Mouse (Mus musculus) adrenal gland, postnatal 36 days (tissue): Measurements from ENCODE around the gene Litaf. TPM values are rescaled to one million over a fixed set of nuclear protein-coding genes. Genes with fewer than 3 reads are reported as not detected.

Experiments used
- DNase-seq, 2 experiments: peaks; one replicate each; pipeline ENCODE4 v3.0.0; 2021; ENCODE audit warnings: mixed read lengths in 1 of 2
- total RNA-seq, 2 experiments: library from RNA; stranded (reverse); gene quantifications; 2 replicates each; pipeline ENCODE4 v1.2.3; 2021

Gene Litaf
- total RNA-seq, 2 experiments from 2014 or later: 47.4 to 51.1 TPM

DNA sequence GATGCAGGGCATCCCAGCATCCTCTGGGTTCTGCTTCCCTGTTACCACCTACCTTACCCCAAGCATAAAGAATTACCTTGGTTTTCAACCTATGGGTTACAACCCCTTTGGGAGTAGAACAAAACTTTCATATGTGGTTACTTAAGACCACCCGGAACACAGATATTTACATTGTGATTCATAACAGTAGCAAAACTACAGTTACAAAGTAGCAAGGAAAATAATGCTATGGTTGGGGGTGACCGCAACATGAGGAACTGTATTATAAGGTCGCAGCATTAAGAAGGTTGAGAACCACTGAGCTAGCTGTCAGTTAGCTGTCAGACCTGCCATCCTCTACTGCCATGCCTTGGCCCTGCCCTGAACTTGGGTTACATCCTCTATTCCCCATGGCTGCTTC is 2.7 kb upstream of the Litaf start:
- no peak for DNase-seq

DNA sequence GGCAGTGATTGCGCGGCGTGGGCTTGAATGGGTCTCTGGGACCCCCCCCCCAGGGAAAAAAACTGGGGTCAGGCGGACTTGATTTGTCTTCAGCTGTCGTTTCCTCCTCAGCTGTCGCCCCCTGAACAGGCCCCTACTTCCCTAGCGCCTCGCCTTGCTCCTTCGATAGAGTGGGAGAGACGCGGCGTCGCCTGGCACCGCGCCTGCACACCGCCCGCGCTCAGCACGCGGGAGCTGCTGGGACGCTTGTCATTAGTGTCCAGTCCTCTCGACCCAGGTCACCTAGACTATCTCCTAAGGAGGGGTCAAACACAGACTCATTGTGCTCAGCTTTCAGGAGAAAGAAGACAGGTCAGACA is 855 bp upstream of the Litaf start:
- peak; percentile 58 to 71 for DNase-seq

- DNase-seq: no peak
Observed at GRCm38 (mm10) chr16:11065431-11065830, 526 bp downstream of the Litaf start.

DNA sequence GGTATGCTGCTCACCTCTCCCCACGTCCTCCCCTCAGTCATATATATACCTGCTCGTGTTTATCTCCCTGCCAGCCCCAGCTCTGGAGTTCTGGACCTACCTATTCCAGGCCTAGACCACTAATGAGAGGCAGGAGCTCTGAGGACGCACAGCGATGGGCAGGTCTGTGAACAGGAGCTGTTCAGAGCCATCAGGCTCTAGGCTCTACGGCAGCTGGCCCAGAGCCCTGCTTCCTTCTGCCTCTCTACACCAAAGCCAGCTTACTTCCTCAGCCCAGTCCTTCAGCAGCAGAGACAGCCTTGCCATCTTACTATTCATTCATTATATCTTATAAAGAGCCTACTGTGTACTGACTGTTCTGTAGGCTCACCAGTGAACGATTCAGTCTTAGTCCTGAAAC is 1.2 kb downstream of the Litaf start:
- no peak for DNase-seq

DNA sequence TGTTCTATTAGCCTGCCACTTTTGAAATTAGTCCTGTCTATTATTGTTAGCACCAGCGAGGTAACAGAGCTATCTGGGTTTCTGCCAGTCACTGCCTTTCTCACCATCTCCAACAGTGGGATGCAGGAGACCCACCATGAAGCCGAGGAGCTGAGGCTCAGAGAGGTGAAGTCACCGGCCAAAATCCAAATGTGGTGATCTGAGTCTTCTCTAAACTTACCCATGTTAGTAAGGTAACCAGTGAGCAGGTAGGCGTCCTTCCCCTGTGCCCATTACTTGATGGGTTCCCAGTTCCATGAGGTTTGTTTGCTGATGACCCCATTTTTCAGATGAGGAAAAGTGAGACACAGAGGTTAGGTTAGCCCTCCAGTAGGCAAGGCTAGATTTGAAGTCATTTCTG is 1.6 kb downstream of the Litaf start:
- DNase-seq: no peak

DNA sequence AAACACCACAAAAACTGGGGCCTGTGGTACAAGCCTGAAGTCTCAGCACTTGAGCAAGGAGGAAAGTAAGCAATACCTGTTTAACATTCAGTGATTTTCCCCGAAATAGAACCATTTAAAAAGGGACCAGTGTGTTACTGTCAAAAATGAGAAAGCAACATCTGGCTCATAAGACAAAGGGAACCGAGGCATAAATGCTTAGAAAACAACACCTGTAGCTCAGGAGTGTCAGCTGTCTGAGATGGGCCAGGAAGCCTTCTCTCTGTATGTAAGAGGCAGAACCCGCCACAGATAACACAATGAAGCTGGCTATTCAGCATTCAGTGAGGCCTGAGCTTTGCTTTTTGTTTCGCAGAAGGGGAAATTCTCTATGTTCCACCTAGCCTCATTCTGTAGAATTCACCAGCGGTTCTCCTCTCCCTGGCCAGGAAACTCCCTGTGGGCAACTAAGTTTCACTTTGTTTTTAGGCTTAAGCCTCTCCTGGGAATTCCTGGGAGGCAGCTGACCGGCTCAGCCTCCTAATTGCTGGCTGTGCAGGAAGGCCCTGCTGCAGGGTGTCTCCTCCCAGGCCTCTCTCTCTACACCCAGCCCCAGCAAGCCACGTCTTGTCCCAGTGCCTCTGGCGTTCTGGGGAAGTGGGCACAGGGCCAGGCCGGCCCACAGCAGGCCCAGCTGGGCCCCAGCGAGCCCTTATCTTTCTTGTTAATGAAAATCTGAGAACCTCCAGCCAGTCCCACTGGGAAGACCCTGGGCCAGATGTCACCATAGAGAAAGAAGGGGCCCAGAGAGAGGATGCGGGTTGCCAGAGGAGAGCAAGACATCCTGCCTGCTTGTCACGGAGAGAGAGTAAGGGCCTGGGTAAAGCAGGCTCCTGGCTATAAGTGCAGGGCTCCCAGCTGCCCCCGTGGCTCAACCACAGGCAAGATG is 2.9 kb downstream of the Litaf start:
- peak; percentile 77 to 85 for DNase-seq

DNA sequence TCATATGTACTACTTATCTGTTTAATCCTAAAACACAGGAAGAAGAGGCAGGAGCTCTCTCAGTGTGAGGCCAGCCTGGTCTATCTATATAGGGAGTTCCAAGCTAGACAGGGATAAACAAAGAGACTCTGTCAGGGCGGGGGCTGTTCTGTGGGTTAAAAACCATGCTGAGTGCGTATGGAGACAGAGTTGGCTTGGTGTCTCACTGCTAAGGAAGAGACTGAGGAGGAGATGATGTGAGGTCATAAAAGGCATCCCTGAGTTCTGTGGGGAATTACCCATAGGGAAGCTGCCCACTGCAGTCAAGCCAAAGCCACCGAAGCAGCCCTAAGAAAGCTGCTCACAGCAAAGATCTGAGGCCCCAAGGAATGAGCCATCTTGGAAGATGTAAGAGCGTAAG is 5.3 kb downstream of the Litaf start, which contains the start of gene Snn:
Snn (plus strand) TSS at position 301 of the 400 bp plus-strand sequence.
- no peak for DNase-seq

DNA sequence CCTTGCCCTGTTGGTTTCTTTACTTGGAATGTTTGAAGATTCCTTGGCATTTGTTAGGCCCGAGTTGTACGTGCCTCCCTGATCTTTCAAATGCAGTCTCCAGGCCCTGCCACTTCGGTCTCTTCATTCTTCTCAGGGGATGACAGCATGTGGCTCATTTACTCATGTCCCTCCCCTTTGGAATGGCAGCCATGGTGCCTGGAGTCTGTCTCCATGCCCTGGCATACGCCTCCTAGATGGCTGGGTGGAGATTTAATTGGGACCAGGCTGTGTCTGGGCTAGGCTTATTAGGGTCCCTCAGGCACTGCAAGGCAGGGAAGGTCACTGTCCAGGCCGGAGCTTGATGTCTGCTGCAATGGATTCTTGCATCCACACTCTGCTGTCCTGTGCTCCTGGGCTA is 10.0 kb downstream of the Litaf start:
- no peak for DNase-seq

DNA sequence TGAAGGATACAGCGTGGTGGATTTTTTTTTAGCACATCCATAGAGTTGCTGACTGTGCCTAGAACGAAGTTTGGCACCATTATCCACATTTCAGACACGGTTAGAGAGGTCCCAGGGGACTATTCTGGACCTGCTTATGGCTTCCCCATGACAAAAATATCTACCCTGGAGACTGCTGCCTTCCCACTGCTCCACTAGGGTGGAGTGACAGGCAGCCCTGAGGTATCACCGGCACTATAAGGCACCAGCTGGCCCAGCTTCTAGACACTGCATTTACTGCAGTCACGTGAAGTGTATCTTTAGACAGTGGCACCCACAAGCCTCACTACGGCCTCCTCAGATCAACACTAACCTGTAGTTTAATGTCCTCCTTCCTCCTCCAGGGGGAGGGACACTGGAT is 11.1 kb downstream of the Litaf start:
- DNase-seq: no peak

DNA sequence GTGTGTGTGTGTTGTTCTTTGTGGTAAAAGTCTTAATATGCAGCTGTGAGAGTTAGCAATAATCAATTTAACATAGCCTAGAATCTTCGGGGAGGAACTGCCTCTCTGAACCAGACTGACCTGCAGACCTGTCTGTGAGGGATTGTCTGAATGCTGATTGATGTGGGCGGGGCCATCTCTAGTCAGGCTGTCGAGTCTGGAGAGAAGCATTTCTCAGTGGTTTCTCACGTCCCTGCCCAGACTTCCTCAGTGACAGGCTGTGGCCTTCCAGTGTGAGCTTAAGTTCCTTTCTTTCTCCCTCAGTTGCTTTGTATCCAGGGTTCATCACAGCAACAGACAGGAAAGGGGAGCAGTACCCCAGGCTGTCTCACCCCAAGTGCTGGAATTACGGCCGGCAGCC is 11.5 kb downstream of the Litaf start:
- DNase-seq: no peak

DNA sequence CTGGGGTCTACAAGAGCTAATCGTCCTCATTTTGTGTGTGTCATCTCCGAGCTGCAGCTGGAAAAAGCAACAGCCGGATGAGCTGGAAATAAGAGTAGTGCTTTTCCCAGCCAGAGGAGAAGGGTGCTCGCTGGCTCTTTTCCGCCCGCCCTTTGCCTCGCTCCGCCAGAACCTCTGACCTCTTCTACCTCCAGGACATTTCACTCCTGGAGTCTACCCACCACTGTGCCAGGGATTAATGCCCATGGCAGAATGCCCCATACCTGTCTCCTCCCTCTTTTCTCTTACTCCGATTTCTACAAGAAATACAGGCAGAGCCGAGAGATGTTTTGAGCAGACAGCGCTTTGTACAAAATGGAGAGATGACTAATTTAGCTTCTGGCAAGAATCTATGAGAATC is 14.8 kb downstream of the Litaf start:
- no peak for DNase-seq

DNA sequence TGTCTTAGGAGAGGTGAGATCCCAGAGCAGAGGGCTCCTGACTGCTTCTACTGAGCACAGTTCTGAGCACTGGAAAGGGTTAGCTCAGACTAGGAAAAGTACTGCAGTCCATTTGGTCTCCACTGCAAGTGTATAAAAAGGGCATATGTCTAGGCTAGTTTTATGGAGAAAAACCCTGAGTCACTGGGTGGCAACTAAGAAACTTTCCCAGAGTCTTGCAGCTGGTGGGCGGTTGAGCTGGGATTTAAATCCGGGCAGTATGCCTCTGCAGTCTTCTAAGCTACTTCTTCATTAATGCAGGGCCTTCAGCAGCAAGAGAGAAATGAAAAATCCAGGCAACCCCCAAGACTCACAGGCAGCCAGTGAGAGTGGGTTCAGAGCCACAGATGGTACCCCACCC is 15.7 kb downstream of the Litaf start:
- no peak for DNase-seq

DNA sequence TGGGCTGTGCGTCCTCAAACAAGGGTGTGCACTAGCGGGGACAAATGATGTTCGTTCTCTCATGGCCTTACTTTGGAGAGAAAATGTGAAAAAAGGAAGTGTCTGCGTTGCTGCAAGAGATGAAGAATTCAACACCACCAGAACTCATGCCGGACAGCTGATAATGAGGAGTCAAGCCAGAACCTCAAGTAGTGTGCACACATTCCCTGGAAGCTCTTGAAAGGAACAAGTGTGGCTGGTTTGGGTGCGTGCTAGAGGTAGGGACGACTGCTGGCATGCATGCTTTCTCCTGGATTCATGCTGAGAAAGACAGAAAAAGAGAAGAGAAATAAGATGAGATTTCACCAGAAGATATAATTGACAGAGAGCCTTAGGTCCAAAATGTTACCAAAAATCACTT is 18.8 kb downstream of the Litaf start:
- no peak for DNase-seq

DNA sequence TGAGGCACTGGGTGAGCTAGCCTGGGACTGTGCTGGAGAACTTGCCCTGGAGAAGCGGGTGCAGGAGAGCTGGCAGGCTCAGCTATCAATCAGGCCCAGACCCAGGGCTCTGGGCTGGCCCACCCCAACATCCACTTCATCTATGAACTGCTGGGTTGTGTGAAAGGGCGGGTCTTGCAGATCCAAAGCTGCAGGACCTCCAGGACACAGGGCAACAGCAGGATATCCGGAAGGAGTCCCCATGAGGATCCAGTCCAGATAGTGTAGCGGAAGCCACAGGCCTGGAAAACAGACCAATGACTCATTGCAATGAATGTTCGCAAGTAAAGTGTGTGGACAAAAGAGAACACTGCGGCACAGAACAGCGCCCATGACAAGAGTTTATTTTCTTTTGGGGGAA is 19.5 kb downstream of the Litaf start:
- DNase-seq: peak; percentile 15 to 30

DNA sequence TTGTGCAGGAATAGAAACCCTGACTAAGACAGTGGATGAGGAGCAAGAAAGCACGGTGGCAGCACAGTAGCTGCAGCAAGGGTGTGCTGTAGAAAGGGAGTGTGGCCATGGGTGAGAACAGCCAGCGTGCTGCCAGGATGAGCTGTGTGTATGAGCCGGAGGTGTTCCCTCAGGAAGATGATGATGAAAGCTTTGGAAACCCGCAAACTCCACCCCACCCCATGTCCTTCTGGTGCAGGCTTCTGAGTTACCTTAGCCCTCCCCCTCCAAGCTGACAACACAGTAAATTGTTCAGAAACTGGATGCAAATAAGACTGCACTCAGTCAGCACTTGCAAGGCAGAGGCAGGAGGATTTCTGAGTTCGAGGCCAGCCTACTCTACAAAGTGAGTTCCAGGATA is 22.7 kb downstream of the Litaf start:
- no peak for DNase-seq

GRCm38 (mm10) chr16:11040603-11041002 is 25.4 kb downstream of the Litaf start:
- DNase-seq: no peak

GRCm38 (mm10) chr16:11035790-11036431 is 30.0 kb downstream of the Litaf start:
- DNase-seq: peak; percentile 74 to 81

DNA sequence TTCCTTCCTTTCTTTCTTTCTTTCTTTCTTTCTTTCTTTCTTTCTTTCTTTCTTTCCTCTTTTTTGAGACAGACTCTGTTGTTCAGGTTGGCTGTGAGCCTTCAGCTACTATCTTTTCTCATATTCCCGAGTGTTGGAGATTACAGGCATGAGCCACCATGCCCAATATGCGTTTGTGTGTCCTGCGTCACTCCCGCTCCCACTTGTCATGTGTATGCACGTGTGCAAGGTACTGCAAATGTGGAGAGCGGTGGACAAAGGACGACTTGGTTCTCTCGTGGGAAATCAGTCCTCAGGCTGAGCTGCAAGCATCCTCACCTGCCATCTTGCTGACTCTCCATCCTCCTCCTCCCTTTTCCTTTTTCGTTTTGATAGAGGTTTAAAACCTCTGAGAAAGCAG is 30.7 kb downstream of the Litaf start:
- DNase-seq: no peak

GRCm38 (mm10) chr16:11034193-11034803 is 31.7 kb downstream of the Litaf start:
- DNase-seq: peak; percentile 86 to 92

DNA sequence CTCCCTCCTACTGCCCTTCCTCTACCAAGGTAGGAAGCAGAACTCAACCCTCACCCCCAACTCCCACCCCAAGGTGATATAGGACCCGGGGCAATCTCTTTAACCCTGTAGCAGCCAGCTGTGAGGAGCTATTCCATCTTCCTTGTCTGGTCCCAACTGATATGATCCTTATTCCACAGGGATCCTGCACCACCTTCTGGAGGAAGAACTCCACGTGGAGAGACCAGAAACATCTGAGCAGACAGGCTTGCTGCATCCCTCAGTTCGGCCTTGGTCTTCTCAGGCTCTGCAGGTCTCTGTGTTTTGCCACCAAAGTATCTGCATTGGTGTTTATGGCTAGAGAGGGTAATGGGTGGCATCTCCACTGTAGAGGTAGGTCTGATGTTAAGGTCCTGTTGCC is 34.6 kb downstream of the Litaf start:
- DNase-seq: no peak

- no peak for DNase-seq
Observed at GRCm38 (mm10) chr16:11030844-11031243, 35.1 kb downstream of the Litaf start.

GRCm38 (mm10) chr16:11028206-11028605 is 37.8 kb downstream of the Litaf start:
- DNase-seq: no peak

DNA sequence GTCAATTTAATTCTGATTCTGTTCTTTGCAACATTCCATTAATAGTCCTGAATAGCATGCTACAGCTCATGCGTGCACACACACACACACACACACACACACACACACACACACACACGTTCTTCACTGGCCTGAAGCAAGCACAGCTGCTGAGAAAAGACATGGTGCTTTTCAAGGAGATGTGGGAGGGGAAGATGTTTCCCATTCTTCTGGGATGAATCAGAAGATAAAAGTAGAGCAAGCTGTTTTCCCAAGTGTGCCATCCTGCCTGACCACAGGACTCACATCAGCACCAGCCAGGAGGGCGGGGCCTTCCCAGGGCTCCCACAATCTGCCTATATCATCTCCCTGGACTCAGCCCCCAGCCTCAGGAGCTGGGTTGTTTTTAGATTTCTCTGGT is 41.1 kb downstream of the Litaf start:
- DNase-seq: peak; percentile 34 to 74
